Mouse (Mus musculus) cerebellum, adult 2 months (tissue): ENCODE results near the gene Slc35e4.

Source experiments
- CTCF ChIP-seq: fragments of 200-500 bp; IDR thresholded peaks from 2 replicates; pipeline ENCODE4 v1.5.1; 2011; ENCODE audit warnings: low read depth, mild to moderate bottlenecking, control low read depth, low read length, moderate library complexity, borderline replicate concordance; ENCODE audit not compliant: insufficient read depth
- POLR2A ChIP-seq: fragments of 200-500 bp; IDR thresholded peaks from 2 replicates; pipeline ENCODE4 v1.6.1; 2011; ENCODE audit warnings: low read length, control low read depth, borderline replicate concordance; ENCODE audit not compliant: insufficient read depth

DNA sequence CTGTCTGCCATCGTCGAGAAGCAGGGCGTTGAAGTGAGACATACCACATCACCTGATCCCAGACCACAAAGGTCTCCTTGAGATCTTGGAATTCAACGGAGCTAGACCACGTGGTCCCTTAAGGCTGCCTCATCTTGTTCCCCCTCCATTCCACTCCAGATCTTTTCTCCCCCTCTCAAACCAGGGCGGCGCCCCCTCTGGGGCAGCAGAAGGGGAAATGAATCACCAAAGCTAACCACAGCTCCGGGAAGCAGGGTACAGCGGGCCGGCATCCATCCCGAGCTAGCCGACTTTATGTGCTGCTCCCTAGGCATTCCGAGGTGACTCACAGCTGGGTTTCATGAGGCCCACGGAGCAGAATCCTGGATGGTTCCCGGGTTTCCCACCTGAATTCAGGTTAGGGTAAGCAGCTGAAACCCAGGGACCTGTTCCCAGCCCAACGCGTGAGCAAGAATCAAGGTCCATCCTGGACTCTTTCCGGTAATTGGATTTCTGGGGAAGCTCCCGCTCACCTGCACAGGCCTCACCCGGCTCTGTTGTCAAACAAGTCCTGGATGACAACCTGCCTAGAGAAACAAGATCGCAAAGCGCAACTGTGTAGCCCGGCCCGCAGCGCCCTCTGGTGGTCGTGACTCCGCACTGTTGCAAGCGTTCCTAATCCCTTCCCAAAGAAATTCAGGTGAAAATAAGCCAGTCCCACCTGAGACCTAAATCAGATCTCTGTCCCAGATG lies at the start of gene Slc35e4:
- peak; percentile 90 for TF ChIP-seq CTCF
- TF ChIP-seq POLR2A: peak; percentile 23; the same call in 1 of the 2 replicates
